Mouse (Mus musculus): ENCODE data around the gene Zfp955a. TPM values are rescaled to one million over a fixed set of nuclear protein-coding genes. Genes with fewer than 3 reads are reported as not detected.

Zfp955a gene
- 6.0 and 6.9 TPM in 2 replicates for polyA plus RNA-seq (2015; fragmentation: Nextera tagmentation; extraction: Ambion mirVana)

DNA sequence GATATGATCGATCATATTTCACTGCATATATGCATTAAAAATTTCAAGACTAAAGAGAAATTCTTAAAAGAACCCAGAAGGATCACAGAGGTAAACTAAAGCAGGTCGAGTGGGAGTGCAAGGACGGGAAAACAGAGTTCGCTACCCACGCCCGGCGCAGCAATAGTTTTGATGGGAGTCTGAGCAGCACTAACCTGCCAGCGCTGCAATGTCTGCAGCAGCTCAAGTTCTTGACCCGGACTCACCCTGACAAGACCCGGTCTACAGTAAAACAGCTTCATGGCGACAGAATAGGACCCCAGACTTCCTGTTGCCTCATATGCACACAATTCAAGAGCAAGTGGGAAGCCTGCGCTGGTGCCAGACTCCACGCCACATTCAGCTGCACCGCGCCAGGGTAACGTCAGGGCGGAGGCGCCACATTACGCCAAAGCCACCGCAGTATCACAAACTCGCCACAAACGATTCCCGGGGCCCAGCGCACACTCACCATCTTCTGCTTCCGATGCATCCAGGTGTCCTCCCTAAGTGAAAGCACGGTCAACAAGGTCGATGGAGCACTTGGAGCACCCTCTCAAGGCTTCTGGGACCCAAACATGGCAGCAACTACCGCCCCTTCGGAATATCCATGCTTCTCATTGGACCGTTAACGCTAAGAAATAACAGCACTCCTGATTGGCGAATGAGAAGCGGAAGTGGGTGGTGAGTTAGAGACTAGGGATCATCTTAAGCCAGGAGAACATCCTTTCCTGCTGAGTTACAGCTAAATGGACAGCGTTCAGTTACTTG, at the start of gene Zfp955a:
TSS of gene Zfp955a (minus strand) at position 616 of the 789 bp plus-strand sequence.

DNA sequence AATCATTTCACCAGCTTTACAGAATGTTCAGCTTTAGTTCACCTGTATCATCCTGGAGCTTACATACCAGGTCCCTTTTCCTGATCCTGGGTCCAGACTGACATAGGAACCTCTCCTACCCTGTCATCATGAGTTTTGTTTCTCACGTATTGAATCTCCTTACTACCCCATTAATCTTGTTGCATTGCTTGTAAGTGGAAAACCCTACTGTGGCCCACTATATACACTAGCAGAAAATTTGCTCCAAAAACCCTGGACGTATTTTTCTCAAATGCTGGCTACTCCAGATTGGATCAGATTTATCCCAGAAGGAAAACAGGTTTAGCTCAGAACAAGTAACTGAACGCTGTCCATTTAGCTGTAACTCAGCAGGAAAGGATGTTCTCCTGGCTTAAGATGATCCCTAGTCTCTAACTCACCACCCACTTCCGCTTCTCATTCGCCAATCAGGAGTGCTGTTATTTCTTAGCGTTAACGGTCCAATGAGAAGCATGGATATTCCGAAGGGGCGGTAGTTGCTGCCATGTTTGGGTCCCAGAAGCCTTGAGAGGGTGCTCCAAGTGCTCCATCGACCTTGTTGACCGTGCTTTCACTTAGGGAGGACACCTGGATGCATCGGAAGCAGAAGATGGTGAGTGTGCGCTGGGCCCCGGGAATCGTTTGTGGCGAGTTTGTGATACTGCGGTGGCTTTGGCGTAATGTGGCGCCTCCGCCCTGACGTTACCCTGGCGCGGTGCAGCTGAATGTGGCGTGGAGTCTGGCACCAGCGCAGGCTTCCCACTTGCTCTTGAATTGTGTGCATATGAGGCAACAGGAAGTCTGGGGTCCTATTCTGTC, 34.3 kb upstream of the Zfp955a start, which contains the start of gene Zfp955b:
TSS of gene Zfp955b (plus strand) at position 506 of the 837 bp plus-strand sequence.

DNA sequence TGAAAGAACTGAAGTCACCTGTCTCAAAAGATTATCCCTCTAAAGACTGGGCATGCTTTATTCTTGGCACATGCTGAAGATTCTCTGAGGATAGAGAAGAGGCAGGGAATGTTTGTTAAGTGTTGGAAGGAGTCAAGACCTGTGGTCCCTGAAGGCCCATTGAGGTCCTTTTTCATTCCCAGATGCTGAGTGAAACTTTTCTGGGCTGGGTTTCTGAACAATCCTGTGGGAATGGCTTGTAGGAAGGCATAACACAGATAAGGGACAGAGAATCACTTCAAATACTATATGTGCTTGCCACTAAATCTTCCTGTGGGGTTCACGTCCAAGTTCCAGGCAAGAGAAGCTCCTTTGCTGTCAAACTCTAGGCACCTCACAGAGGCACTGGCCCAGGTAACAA, 9.4 kb upstream of the Zfp955a start, which contains the start of gene Olfr63:
TSS of gene Olfr63 (plus strand) at position 301 of the 400 bp plus-strand sequence.

DNA sequence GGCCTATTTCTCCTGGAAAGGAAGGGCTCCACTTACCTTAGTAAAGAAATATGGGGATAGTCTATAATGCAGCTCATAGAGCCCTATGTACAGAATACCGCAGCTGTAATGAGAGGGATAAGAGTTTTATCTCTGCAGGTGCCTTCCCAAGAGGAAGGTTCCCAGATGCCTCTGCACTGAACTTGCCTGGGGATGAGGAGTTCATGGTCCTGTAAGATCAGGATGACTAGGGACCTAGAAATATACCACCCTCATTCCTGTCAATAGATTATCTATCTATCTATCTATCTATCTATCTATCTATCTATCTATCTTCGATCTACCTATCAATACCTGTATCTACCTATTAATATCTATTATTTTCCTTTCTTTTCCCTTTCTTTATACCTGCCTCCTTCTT, 33.4 kb downstream of the Zfp955a start, which contains the start of gene Olfr1564:
TSS of gene Olfr1564 (minus strand) at position 101 of the 400 bp plus-strand sequence.

DNA sequence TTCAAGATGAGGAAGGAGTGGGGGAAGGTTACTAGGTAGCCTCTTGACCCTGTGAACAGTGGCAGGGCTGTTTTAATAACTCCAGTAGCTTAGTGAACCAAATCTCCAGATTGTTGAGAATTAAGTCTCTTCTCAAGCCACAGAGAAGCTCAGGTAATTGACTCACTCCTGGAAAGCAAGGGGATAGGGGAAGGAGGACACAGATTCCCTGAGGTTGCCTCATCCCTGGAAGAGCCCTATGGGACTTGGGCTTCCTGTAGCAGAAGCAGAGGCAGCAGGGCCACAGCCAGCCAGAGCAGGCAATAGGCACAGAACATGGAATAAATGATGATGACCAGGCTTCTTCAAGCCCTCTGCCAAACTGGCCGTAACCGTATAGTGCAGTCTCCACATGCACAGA, 63.9 kb downstream of the Zfp955a start, which contains the start of gene Olfr239:
TSS of gene Olfr239 (plus strand) at position 301 of the 400 bp plus-strand sequence.

Other genes with a start within 250 kb of the Zfp955a start
- gene Zfp763, start 221.7 kb downstream of the Zfp955a start, polyA plus RNA-seq (2015; fragmentation: Nextera tagmentation; extraction: Ambion mirVana) = 2.8 and 3.1 TPM in 2 replicates
- gene 4921501E09Rik, start 187.1 kb downstream of the Zfp955a start, polyA plus RNA-seq (2015; fragmentation: Nextera tagmentation; extraction: Ambion mirVana) = not detected in 2 replicates
- 2.8 and 3.8 TPM in 2 replicates for gene Zfp563, start 165.8 kb downstream of the Zfp955a start, polyA plus RNA-seq (2015; fragmentation: Nextera tagmentation; extraction: Ambion mirVana)
- gene Morc2b, start 115.5 kb downstream of the Zfp955a start, polyA plus RNA-seq (2015; fragmentation: Nextera tagmentation; extraction: Ambion mirVana) = not detected in 2 replicates
- not detected in 2 replicates for gene Olfr55, start 86.7 kb downstream of the Zfp955a start, polyA plus RNA-seq (2015; fragmentation: Nextera tagmentation; extraction: Ambion mirVana)
- gene Olfr239, start 63.8 kb downstream of the Zfp955a start, polyA plus RNA-seq (2015; fragmentation: Nextera tagmentation; extraction: Ambion mirVana) = 0.04 TPM in 1 of 2 replicates, not detected in the other
- gene Olfr1564, start 33.5 kb downstream of the Zfp955a start, polyA plus RNA-seq (2015; fragmentation: Nextera tagmentation; extraction: Ambion mirVana) = not detected in 2 replicates
- gene Olfr63, start 9.5 kb upstream of the Zfp955a start, polyA plus RNA-seq (2015; fragmentation: Nextera tagmentation; extraction: Ambion mirVana) = not detected in 2 replicates
- gene Zfp955b, start 34.4 kb upstream of the Zfp955a start, polyA plus RNA-seq (2015; fragmentation: Nextera tagmentation; extraction: Ambion mirVana) = 4.9 TPM in 2 replicates
- gene Zfp81, start 103.7 kb upstream of the Zfp955a start, polyA plus RNA-seq (2015; fragmentation: Nextera tagmentation; extraction: Ambion mirVana) = 4.5 and 4.7 TPM in 2 replicates
- gene Zfp101, start 139.5 kb upstream of the Zfp955a start, polyA plus RNA-seq (2015; fragmentation: Nextera tagmentation; extraction: Ambion mirVana) = 3.4 and 3.7 TPM in 2 replicates
- 0.11 TPM in 1 of 2 replicates, not detected in the other for gene Actl9, start 177.8 kb upstream of the Zfp955a start, polyA plus RNA-seq (2015; fragmentation: Nextera tagmentation; extraction: Ambion mirVana)

All from urinary bladder, postnatal 0 days (tissue).